Mouse (Mus musculus): ENCODE data around the gene Pls3. TPM values are rescaled to one million over a fixed set of nuclear protein-coding genes. Genes with fewer than 3 reads are reported as not detected.

The Pls3 gene
- polyA plus RNA-seq, 1 experiment = not detected

- H3K36me3 ChIP-seq (ENCODE audit: control insufficient read depth) = no peaks in the 10 kb centered on the region
- H3K4me3 ChIP-seq (replicated peaks) = no peak overlapping the region
- H3K4me1 ChIP-seq (ENCODE audit: control insufficient read depth) = no peaks in the 10 kb centered on the region
- no peaks in the 10 kb centered on the region for H3K9me3 ChIP-seq (ENCODE audit: control insufficient read depth, low read length)
- H3K27me3 ChIP-seq (ENCODE audit: control insufficient read depth) = no peaks in the 10 kb centered on the region
- TF ChIP-seq GATA1 (IDR thresholded peaks at IDR 0.05; ENCODE audit: low read length) (no peak), TAL1 (IDR thresholded peaks at IDR 0.05; ENCODE audit: low read length) (no peak)
Measured at GRCm38 (mm10) chrX:75842835-75843234, 32.1 kb downstream of the Pls3 start.

GRCm38 (mm10) chrX:75842120-75842519, 32.9 kb downstream of the Pls3 start:
- H3K4me3 ChIP-seq (replicated peaks) = no peak overlapping the region
- TF ChIP-seq TAL1 (IDR thresholded peaks at IDR 0.05; ENCODE audit: low read length) (no peak), GATA1 (IDR thresholded peaks at IDR 0.05; ENCODE audit: low read length) (no peak)
- no peaks in the 10 kb centered on the region for H3K36me3 ChIP-seq (ENCODE audit: control insufficient read depth)
- no peaks in the 10 kb centered on the region for H3K9me3 ChIP-seq (ENCODE audit: control insufficient read depth, low read length)
- no peaks in the 10 kb centered on the region for H3K27me3 ChIP-seq (ENCODE audit: control insufficient read depth)
- H3K4me1 ChIP-seq (ENCODE audit: control insufficient read depth) = no peaks in the 10 kb centered on the region

DNA sequence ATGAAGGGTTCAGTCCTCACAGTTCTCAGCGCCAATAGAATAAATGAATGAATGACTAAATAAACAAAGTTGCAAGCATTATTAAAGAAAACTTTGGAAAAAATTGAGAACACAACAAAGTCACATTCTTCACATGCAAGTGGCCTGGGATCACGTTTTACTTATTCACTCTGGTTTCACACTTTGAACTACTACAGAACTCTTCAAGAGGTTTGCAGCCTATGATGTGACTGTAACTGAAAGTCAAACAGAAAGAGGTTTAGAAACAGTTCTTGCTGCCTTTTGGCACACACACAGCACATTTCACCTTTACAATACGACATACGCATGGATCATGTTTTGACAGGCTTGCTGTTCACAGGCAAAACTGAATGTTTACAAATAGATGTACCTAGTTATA, 34.7 kb downstream of the Pls3 start:
- Histone ChIP-seq H3K27me3 (ENCODE audit: control insufficient read depth) (no peaks in the 10 kb centered on the region), H3K4me3 (replicated peaks) (no peak overlapping the region), H3K4me1 (ENCODE audit: control insufficient read depth) (no peaks in the 10 kb centered on the region), H3K36me3 (ENCODE audit: control insufficient read depth) (no peaks in the 10 kb centered on the region), H3K9me3 (ENCODE audit: control insufficient read depth, low read length) (no peaks in the 10 kb centered on the region)
- TF ChIP-seq GATA1 (IDR thresholded peaks at IDR 0.05; ENCODE audit: low read length) (no peak), TAL1 (IDR thresholded peaks at IDR 0.05; ENCODE audit: low read length) (no peak)

DNA sequence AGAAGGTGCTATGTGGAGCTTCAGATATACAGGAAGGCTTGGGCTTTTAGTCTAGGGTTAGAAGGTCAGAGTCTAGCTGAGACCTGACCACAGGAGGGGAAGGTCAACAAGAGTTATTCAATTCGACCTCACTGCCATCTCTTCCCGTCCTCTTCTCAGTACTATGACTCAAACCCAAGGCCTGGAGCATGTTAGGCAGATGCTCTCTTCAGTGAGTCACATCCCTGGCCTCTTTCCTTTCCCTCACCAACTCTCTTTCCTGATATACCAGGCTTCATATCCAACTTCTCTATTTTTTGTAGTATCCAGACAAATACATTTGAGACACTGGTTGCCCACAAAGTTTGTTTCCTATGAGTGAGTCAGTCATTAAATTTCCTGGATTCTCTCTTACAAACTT, 40.1 kb downstream of the Pls3 start:
- Histone ChIP-seq H3K27me3 (ENCODE audit: control insufficient read depth) (no peaks in the 10 kb centered on the region), H3K4me3 (replicated peaks) (no peak overlapping the region), H3K9me3 (ENCODE audit: control insufficient read depth, low read length) (no peaks in the 10 kb centered on the region), H3K36me3 (ENCODE audit: control insufficient read depth) (no peaks in the 10 kb centered on the region), H3K4me1 (ENCODE audit: control insufficient read depth) (no peaks in the 10 kb centered on the region)
- TF ChIP-seq GATA1 (IDR thresholded peaks at IDR 0.05; ENCODE audit: low read length) (no peak), TAL1 (IDR thresholded peaks at IDR 0.05; ENCODE audit: low read length) (no peak)

- TF ChIP-seq GATA1 (IDR thresholded peaks at IDR 0.05; ENCODE audit: low read length) (no peak), TAL1 (IDR thresholded peaks at IDR 0.05; ENCODE audit: low read length) (no peak)
- Histone ChIP-seq H3K4me3 (replicated peaks) (no peak overlapping the region), H3K4me1 (ENCODE audit: control insufficient read depth) (no peaks in the 10 kb centered on the region), H3K36me3 (ENCODE audit: control insufficient read depth) (no peaks in the 10 kb centered on the region), H3K27me3 (ENCODE audit: control insufficient read depth) (no peaks in the 10 kb centered on the region), H3K9me3 (ENCODE audit: control insufficient read depth, low read length) (no peaks in the 10 kb centered on the region)
Measured at GRCm38 (mm10) chrX:75834286-75834685, 40.7 kb downstream of the Pls3 start.

GRCm38 (mm10) chrX:75833006-75833641, 41.9 kb downstream of the Pls3 start:
- Histone ChIP-seq H3K36me3 (ENCODE audit: control insufficient read depth) (no peaks in the 10 kb centered on the region), H3K9me3 (ENCODE audit: control insufficient read depth, low read length) (no peaks in the 10 kb centered on the region), H3K4me1 (ENCODE audit: control insufficient read depth) (no peaks in the 10 kb centered on the region), H3K27me3 (ENCODE audit: control insufficient read depth) (no peaks in the 10 kb centered on the region), H3K4me3 (replicated peaks) (no peak overlapping the region)
- no peak for TF ChIP-seq TAL1 (IDR thresholded peaks at IDR 0.05; ENCODE audit: low read length)

DNA sequence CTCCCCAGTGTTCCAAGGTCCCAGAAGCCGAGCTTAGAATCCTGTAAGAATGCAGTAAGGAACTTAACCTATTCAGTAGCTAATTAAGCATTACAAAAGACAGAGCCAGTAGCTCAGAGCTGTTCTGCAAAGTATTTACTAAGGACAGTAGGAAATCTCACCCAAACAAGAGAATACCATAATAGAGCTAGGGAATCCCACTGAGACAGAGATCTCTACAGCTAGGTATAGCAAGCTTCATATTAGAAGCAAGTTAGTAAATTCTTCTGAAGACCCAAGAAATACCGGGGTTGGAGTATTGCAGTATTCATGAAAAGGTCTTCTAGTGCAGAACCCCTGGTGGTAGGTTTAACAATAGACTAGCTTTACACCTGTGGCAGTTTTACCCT, 45.1 kb downstream of the Pls3 start:
- no peak overlapping the region for H3K4me3 ChIP-seq (replicated peaks)
- H3K27me3 ChIP-seq (ENCODE audit: control insufficient read depth) = no peaks in the 10 kb centered on the region
- TF ChIP-seq TAL1 (IDR thresholded peaks at IDR 0.05; ENCODE audit: low read length) (no peak), GATA1 (IDR thresholded peaks at IDR 0.05; ENCODE audit: low read length) (no peak)
- no peaks in the 10 kb centered on the region for H3K4me1 ChIP-seq (ENCODE audit: control insufficient read depth)
- H3K36me3 ChIP-seq (ENCODE audit: control insufficient read depth) = no peaks in the 10 kb centered on the region
- H3K9me3 ChIP-seq (ENCODE audit: control insufficient read depth, low read length) = no peaks in the 10 kb centered on the region

DNA sequence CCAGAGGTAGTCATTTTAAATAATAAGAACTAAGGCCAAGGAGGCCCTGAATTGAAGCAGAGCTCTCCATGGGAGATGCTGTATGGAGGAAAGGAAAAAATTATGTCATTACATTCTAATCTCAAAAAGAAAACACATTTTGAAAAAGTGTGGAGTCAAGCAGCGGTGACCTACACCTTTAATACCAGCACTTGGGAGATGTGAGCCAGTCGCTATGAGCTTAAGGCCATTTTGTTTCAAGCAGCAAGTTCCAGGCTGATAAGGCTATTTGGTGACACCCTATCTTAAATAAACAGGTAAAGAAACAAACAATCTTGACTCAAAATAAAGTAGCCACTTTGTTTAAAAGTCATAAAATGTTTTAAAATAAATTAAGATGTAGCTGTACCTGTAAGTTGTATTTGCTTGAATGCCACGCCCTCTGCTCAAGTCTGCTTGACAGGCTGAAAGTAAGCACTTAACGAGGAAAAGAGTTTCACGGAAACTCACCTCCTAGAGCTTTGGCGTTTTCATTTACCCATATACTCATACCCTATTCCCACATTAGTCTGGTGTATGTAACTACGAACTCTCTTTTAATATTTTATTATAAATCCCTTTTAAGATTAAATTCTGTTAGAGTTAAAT, 45.6 kb downstream of the Pls3 start:
- Histone ChIP-seq H3K36me3 (ENCODE audit: control insufficient read depth) (no peaks in the 10 kb centered on the region), H3K9me3 (ENCODE audit: control insufficient read depth, low read length) (no peaks in the 10 kb centered on the region), H3K4me1 (ENCODE audit: control insufficient read depth) (no peaks in the 10 kb centered on the region), H3K4me3 (replicated peaks) (no peak overlapping the region), H3K27me3 (ENCODE audit: control insufficient read depth) (no peaks in the 10 kb centered on the region)
- TF ChIP-seq TAL1 (IDR thresholded peaks at IDR 0.05; ENCODE audit: low read length) = no peak
- TF ChIP-seq GATA1 (IDR thresholded peaks at IDR 0.05; ENCODE audit: low read length) = no peak

- H3K4me1 ChIP-seq (ENCODE audit: control insufficient read depth) = no peaks in the 10 kb centered on the region
- no peaks in the 10 kb centered on the region for H3K9me3 ChIP-seq (ENCODE audit: control insufficient read depth, low read length)
- TF ChIP-seq TAL1 (IDR thresholded peaks at IDR 0.05; ENCODE audit: low read length) (no peak), GATA1 (IDR thresholded peaks at IDR 0.05; ENCODE audit: low read length) (no peak)
- H3K27me3 ChIP-seq (ENCODE audit: control insufficient read depth) = no peaks in the 10 kb centered on the region
- H3K36me3 ChIP-seq (ENCODE audit: control insufficient read depth) = no peaks in the 10 kb centered on the region
- no peak overlapping the region for H3K4me3 ChIP-seq (replicated peaks)
Measured at GRCm38 (mm10) chrX:75818647-75819271, 56.2 kb downstream of the Pls3 start.

Measured in erythroblast, embryonic 14.5 days (primary cell).